Mouse (Mus musculus) CH12.LX (cell line): ENCODE measurements around the gene Lmna. TPM values are rescaled to one million over a fixed set of nuclear protein-coding genes. Genes with fewer than 3 reads are reported as not detected.

ENCODE experiments used
- DNase-seq: peaks from one replicate; pipeline ENCODE4 v3.0.0-alpha.2; 2013; ENCODE audit errors: extremely low read depth
- H3K27ac ChIP-seq: 2 replicates; pipeline ENCODE4 v1.5.1; 2012; ENCODE audit warnings: low read depth, mild to moderate bottlenecking, control low read depth, moderate library complexity; ENCODE audit not compliant: insufficient read depth
- H3K27me3 ChIP-seq: replicated peaks from 2 replicates; pipeline ENCODE3; 2012; ENCODE audit warnings: inconsistent platforms
- H3K36me3 ChIP-seq, 2 experiments: replicated peaks in 1 of 2; 2 replicates each; pipeline versions ENCODE3 to v1.6.1; 2012; ENCODE audit warnings: inconsistent platforms in 1 of 2, low read length in 1 of 2, mild to moderate bottlenecking in 1 of 2, mixed read lengths in 1 of 2, moderate library complexity in 1 of 2; ENCODE audit not compliant: control insufficient read depth in 1 of 2, insufficient read depth in 1 of 2
- H3K4me1 ChIP-seq, 2 experiments: 2 replicates each; pipeline ENCODE4 v1.6.1; 2012; ENCODE audit warnings: inconsistent platforms in 1 of 2, moderate library complexity in 1 of 2; ENCODE audit not compliant: insufficient read depth in 2 of 2, control insufficient read depth in 1 of 2
- H3K4me2 ChIP-seq: 2 replicates; pipeline ENCODE4 v1.6.1; 2012; ENCODE audit warnings: low read depth, mild to moderate bottlenecking, control low read depth; ENCODE audit not compliant: poor library complexity, insufficient read depth, severe bottlenecking
- H3K4me3 ChIP-seq, 3 experiments: fragments of 150-350 bp in 1 of 3; sonication (generic) in 1 of 3; replicated peaks in 1 of 3; 2 replicates each; pipeline versions ENCODE3 to v1.5.1; 2011 to 2012; ENCODE audit warnings: low read depth in 2 of 3, low read length in 2 of 3, mild to moderate bottlenecking in 2 of 3, moderate library complexity in 2 of 3, control low read depth in 1 of 3, improper control_type of control experiment in 1 of 3, inconsistent platforms in 1 of 3, mixed read lengths in 1 of 3; ENCODE audit not compliant: poor library complexity in 1 of 3
- H3K79me2 ChIP-seq: replicated peaks from 2 replicates; pipeline ENCODE4 v1.6.1; 2012; ENCODE audit warnings: mild to moderate bottlenecking, moderate library complexity; ENCODE audit not compliant: control insufficient read depth, poor library complexity, insufficient read depth, severe bottlenecking; ENCODE audit errors: extremely low read depth
- H3K9ac ChIP-seq: 2 replicates; pipeline ENCODE4 v1.6.1; 2012; ENCODE audit warnings: low read depth, mild to moderate bottlenecking, control low read depth, moderate library complexity; ENCODE audit not compliant: insufficient read depth
- H3K9me3 ChIP-seq: replicated peaks from 2 replicates; pipeline ENCODE3; 2012; ENCODE audit warnings: low read length, inconsistent platforms, mixed read lengths
- CHD1 ChIP-seq: IDR thresholded peaks from 2 replicates; pipeline ENCODE4 v1.6.1; 2012; ENCODE audit warnings: low read depth, low read length, improper control_type of control experiment, inconsistent platforms
- E2F4 ChIP-seq: IDR thresholded peaks from 2 replicates; pipeline ENCODE4 v1.6.1; 2011; ENCODE audit warnings: low read depth, low read length, improper control_type of control experiment; ENCODE audit not compliant: insufficient replicate concordance
- ELF1 ChIP-seq: IDR thresholded peaks from 2 replicates; pipeline ENCODE4 v1.6.1; 2014; ENCODE audit warnings: low read depth, mild to moderate bottlenecking, inconsistent platforms, low read length, improper control_type of control experiment
- EP300 ChIP-seq: IDR thresholded peaks from 2 replicates; pipeline ENCODE4 v1.6.1; 2011; ENCODE audit warnings: low read length, improper control_type of control experiment
- JUN ChIP-seq: IDR thresholded peaks from 2 replicates; pipeline ENCODE4 v1.6.1; 2011; ENCODE audit warnings: low read depth, mild to moderate bottlenecking, low read length, improper control_type of control experiment, moderate library complexity; ENCODE audit not compliant: insufficient read depth
- JUND ChIP-seq: conservative IDR thresholded peaks from 2 replicates; pipeline ENCODE4 v1.6.1; 2011; ENCODE audit warnings: low read depth, low read length, improper control_type of control experiment
- KAT2A ChIP-seq: IDR thresholded peaks from 2 replicates; pipeline ENCODE4 v1.6.1; 2012; ENCODE audit warnings: low read length, improper control_type of control experiment, inconsistent platforms; ENCODE audit not compliant: insufficient replicate concordance
- MAX ChIP-seq: IDR thresholded peaks from 2 replicates; pipeline ENCODE4 v1.6.1; 2011; ENCODE audit warnings: low read length, improper control_type of control experiment
- NRF1 ChIP-seq: IDR thresholded peaks from 2 replicates; pipeline ENCODE4 v1.6.1; 2014; ENCODE audit warnings: low read depth, mild to moderate bottlenecking, inconsistent platforms, low read length, improper control_type of control experiment, moderate library complexity
- POLR2AphosphoS2 ChIP-seq: IDR thresholded peaks from 2 replicates; pipeline ENCODE4 v1.6.1; 2011; ENCODE audit warnings: low read depth, low read length, improper control_type of control experiment
- RAD21 ChIP-seq: IDR thresholded peaks from 2 replicates; pipeline ENCODE4 v1.6.1; 2011; ENCODE audit warnings: low read depth, mild to moderate bottlenecking, low read length, improper control_type of control experiment, moderate library complexity
- RCOR1 ChIP-seq: conservative IDR thresholded peaks from 2 replicates; pipeline ENCODE4 v1.6.1; 2012; ENCODE audit warnings: low read depth, mild to moderate bottlenecking, inconsistent platforms, low read length, improper control_type of control experiment
- SMC3 ChIP-seq: IDR thresholded peaks from 2 replicates; pipeline ENCODE4 v1.6.1; 2011; ENCODE audit warnings: low read depth, low read length, improper control_type of control experiment
- TBP ChIP-seq: conservative IDR thresholded peaks from 2 replicates; pipeline ENCODE4 v1.6.1; 2011; ENCODE audit warnings: low read depth, low read length, improper control_type of control experiment
- TCF12 ChIP-seq: IDR thresholded peaks from 2 replicates; pipeline ENCODE4 v1.6.1; 2014; ENCODE audit warnings: low read depth, mild to moderate bottlenecking, inconsistent platforms, low read length, improper control_type of control experiment
- USF1 ChIP-seq: IDR thresholded peaks from 2 replicates; pipeline ENCODE4 v1.6.1; 2014; ENCODE audit warnings: low read depth, mild to moderate bottlenecking, inconsistent platforms, low read length, improper control_type of control experiment
- USF2 ChIP-seq: conservative IDR thresholded peaks from 2 replicates; pipeline ENCODE4 v1.6.1; 2011; ENCODE audit warnings: low read depth, low read length, improper control_type of control experiment
- ZNF384 ChIP-seq: IDR thresholded peaks from 2 replicates; pipeline ENCODE4 v1.6.1; 2012; ENCODE audit warnings: low read depth, low read length, improper control_type of control experiment, inconsistent platforms
- dilution Hi-C: fragments of 300-500 bp; cut with MboI; formaldehyde crosslinking; loops from 2 replicates; pipeline ENCODE4 v1.14.3; 2020; ENCODE audit warnings: low sequenced_read_pairs; ENCODE audit not compliant: extremely low pct_unique_long_range_greater_than_20kb, extremely low pct_ligation_motif_present
- in situ Hi-C: fragments of 300-500 bp; cut with MboI; formaldehyde crosslinking; loops from 3 replicates; pipeline ENCODE4 v1.14.3; 2019; ENCODE audit warnings: low sequenced_read_pairs, low pct_ligation_motif_present, low pct_unique_long_range_greater_than_20kb, mixed read lengths
- polyA plus RNA-seq: library from polyadenylated mRNA; unstranded; fragments of >175 nt; gene quantifications from 2 replicates; pipeline ENCODE4 v1.2.1, GENCODE M21; 2012; ENCODE audit warnings: low read depth; ENCODE audit not compliant: insufficient read length
- total RNA-seq, 2 experiments: library from RNA; depleted of rRNA; stranded (reverse); fragments of 300-350 nt in 1 of 2; fragments of >200 nt in 1 of 2; gene quantifications; 2 replicates each; pipeline ENCODE4 v1.2.3; 2012 to 2014

The Lmna gene
- total and polyA plus RNA-seq, 3 experiments: 16.1 to 67.7 (median 17.2) TPM

DNA sequence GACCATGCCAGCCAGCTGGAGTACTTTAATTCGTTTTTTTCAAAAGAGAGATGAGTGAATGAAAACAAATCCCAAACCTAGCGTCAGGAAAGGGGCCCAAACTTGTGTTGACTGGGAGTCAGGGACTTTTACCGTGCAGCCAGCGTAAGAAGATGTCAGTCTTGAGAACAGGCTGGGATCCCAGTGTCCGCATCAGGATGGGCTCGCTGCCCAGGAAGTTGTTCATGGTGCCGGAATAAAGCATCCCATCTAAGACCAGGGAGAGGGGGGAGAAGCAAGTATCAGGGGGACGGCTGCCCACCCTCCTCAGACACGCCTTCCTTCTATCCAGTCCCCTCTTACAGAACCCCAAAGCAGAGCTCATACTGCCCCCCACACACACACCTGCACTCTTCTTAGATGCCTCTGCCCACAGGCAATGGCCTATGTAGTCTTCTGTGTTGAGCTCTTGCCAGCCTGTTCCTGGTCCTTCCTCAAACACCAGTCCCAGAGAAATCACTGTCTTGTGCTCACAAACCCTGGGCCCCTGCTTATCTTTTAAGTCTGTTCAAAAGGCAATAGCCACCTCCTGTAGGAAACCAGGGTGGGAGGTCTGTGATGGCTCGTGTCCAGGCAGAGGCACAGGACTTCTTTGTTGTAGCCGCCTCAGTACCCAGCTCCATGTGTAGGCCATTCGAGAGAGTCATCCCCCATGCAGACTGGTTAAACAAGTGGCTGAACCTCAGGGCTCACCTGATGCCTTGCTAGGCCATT, 59.2 kb downstream of the Lmna start:
- Histone ChIP-seq H3K4me3 (no peak overlapping the region), H3K9ac (no peak overlapping the region), H3K4me1 (peaks cover 13 to 41% of the 10 kb centered on the region in 2 experiments), H3K27me3 (no peaks in the 10 kb centered on the region), H3K79me2 (no peaks in the 10 kb centered on the region), H3K9me3 (no peaks in the 10 kb centered on the region), H3K27ac (no peak overlapping the region), H3K36me3 (no peaks in the 10 kb centered on the region), H3K4me2 (no peak overlapping the region)
- DNase-seq: no peak
- in situ Hi-C loops: no loop called here
- dilution Hi-C loops: no loop called here
- TF ChIP-seq USF2 (no peak), JUND (no peak), RAD21 (no peak), NRF1 (no peak), CHD1 (no peak), RCOR1 (no peak), E2F4 (no peak)

DNA sequence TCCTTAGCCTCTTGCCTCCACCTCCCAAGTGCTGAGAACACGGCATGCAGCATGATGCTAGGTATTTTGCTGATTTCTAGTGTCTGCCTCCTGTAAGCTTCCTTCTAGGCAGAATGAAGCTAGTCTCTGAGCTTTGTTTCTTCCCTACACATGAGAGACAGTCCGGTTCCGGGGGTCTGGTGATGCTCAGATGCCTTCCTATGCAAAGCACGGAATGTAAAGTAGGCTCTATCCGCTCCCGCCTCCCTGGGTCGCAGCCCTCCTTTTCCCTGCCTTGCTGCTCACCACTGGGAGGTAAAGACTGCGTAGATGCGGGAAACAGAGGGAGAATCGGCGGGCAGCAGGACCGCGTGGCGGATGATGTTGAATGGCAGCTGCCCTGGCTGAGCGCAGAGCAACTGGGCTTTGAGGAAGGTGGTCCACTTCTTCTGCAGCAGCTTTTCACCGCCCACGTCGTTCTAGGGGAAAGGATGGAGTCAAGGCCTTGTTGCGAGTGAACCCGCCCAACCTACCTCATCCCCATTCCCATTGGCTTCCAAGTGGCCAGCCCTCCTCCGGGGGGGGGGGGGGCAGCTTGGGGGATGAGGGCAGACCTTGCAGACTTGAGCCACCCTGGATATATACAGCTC, 60.2 kb downstream of the Lmna start:
- Histone ChIP-seq H3K27me3 (no peaks in the 10 kb centered on the region), H3K4me1 (peaks cover 5 to 30% of the 10 kb centered on the region in 2 experiments), H3K27ac (no peak overlapping the region), H3K4me2 (no peak overlapping the region), H3K36me3 (no peaks in the 10 kb centered on the region), H3K79me2 (no peaks in the 10 kb centered on the region), H3K9ac (no peak overlapping the region), H3K9me3 (no peaks in the 10 kb centered on the region), H3K4me3 (no peak overlapping the region)
- dilution Hi-C loops: no loop called here
- DNase-seq: no peak
- in situ Hi-C loops: no loop called here
- no peak for TF ChIP-seq JUN
- no peak for TF ChIP-seq MAX
- TF ChIP-seq SMC3: no peak
- no peak for TF ChIP-seq POLR2AphosphoS2
- no peak for TF ChIP-seq NRF1

DNA sequence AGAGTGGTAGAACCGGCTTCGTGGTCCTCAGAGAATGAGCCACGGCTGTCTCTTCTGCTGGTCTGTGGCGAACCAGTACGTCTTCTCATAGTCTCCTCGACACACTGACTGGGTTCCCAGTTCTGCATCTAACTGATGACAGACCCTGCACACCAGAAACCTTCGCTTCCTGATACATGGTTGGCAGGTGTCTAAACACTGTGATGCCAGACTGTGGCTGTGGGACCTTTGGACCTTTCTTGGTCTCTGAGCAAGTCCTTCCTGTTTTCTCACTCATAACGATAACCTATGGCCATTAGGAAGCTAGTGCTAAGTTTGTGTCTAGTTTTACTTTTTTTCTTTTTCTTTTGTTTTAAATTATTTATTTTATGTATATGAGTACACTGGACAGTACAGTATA, 61.3 kb downstream of the Lmna start:
- dilution Hi-C loops (no loop called here), in situ Hi-C loops (no loop called here)
- H3K4me1 ChIP-seq: peaks cover 5 to 20% of the 10 kb centered on the region in 2 experiments
- H3K79me2 ChIP-seq: no peaks in the 10 kb centered on the region
- DNase-seq: no peak
- no peak overlapping the region for H3K9ac ChIP-seq
- no peak overlapping the region for H3K4me3 ChIP-seq
- no peaks in the 10 kb centered on the region for H3K9me3 ChIP-seq
- H3K27ac ChIP-seq: no peak overlapping the region
- no peaks in the 10 kb centered on the region for H3K36me3 ChIP-seq
- TF ChIP-seq RCOR1 (no peak), USF1 (no peak), CHD1 (no peak), TBP (no peak), JUN (no peak), ZNF384 (no peak), KAT2A (no peak), TCF12 (no peak), EP300 (no peak), ELF1 (no peak)
- TF ChIP-seq, all 38 proteins: peak for 0
- H3K4me2 ChIP-seq: no peak overlapping the region
- H3K27me3 ChIP-seq: no peaks in the 10 kb centered on the region
